Mouse (Mus musculus) kidney, adult 8-10 months (tissue): ENCODE data around the gene Ccr1.

ENCODE experiments used
- DNase-seq, 2 experiments: peaks; one replicate each; pipeline ENCODE4 v3.0.0; 2022

Gene Ccr1

GRCm38 (mm10) chr9:123953551-123953950, 14.9 kb downstream of the Ccr1 start:
- no peak for DNase-seq

- no peak for DNase-seq
Observed at GRCm38 (mm10) chr9:123951176-123951575, 17.3 kb downstream of the Ccr1 start.

- DNase-seq, result no peak
Observed at GRCm38 (mm10) chr9:123949432-123949831, 19.1 kb downstream of the Ccr1 start.

- DNase-seq, result no peak
Observed at GRCm38 (mm10) chr9:123947815-123948214, 20.7 kb downstream of the Ccr1 start.

- no peak for DNase-seq
Observed at GRCm38 (mm10) chr9:123942025-123942424, 26.5 kb downstream of the Ccr1 start.

- no peak for DNase-seq
Observed at GRCm38 (mm10) chr9:123941316-123941715, 27.2 kb downstream of the Ccr1 start.

- DNase-seq, result no peak
Observed at GRCm38 (mm10) chr9:123940628-123941027, 27.9 kb downstream of the Ccr1 start.

GRCm38 (mm10) chr9:123940168-123940567, 28.3 kb downstream of the Ccr1 start:
- no peak for DNase-seq

- DNase-seq, result no peak
Observed at GRCm38 (mm10) chr9:123937989-123938388, 30.5 kb downstream of the Ccr1 start.

- DNase-seq, result no peak
Observed at GRCm38 (mm10) chr9:123936604-123937280, 31.8 kb downstream of the Ccr1 start.

- no peak for DNase-seq
Observed at GRCm38 (mm10) chr9:123935776-123936175, 32.7 kb downstream of the Ccr1 start.

- no peak for DNase-seq
Observed at GRCm38 (mm10) chr9:123935346-123935745, 33.1 kb downstream of the Ccr1 start.

GRCm38 (mm10) chr9:123933716-123934445, 34.6 kb downstream of the Ccr1 start:
- no peak for DNase-seq

GRCm38 (mm10) chr9:123932911-123933675, 35.4 kb downstream of the Ccr1 start:
- no peak for DNase-seq

GRCm38 (mm10) chr9:123931761-123932700, 36.5 kb downstream of the Ccr1 start:
- no peak for DNase-seq

GRCm38 (mm10) chr9:123930926-123931325, 37.6 kb downstream of the Ccr1 start:
- no peak for DNase-seq

- DNase-seq, result no peak
Observed at GRCm38 (mm10) chr9:123930476-123930875, 38.0 kb downstream of the Ccr1 start.

GRCm38 (mm10) chr9:123929936-123930335, 38.6 kb downstream of the Ccr1 start:
- DNase-seq, result no peak

GRCm38 (mm10) chr9:123928759-123929246, 39.7 kb downstream of the Ccr1 start:
- DNase-seq, result no peak

- no peak for DNase-seq
Observed at GRCm38 (mm10) chr9:123928118-123928758, 40.3 kb downstream of the Ccr1 start.

GRCm38 (mm10) chr9:123927281-123927960, 41.1 kb downstream of the Ccr1 start:
- no peak for DNase-seq
